ENCODE assay signal across 19 mouse cellular contexts in the genomic region with DNA sequence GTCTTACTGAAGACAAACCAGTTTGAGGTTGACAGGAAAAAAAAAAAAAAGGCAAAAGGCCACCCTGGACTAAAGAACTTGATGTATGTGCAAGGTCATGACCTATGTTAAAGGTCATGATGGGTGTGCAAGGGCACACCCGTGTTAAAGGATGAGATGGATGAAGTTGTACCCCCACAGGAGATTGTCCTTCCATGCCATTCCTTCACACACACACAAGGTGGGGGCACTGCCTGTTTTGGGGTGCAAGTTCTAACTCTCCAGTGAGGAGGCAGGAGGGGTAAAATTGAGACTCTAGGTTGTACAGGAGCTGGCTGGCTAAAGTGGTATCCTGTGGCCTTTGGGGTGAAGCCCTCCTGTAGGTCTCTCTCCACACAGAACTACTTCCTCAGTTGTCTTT.
DNase-seq lines count a peak whose midpoint lies in the region; ATAC-seq and TF ChIP-seq lines count a peak whose summit lies in the region.
"Had no signal": no experiment of that assay in that cellular context is flagged by ENCODE, and none has a peak within 500 bp of the region (broad histone marks: within the 10 kb centered on the region; RNA-seq: fewer than 3 reads in every experiment).

No protein-coding gene starts in this region.

- no peak for DNase-seq in hindbrain, embryonic 11.5 days (ENCODE audit: low spot score)
- peak; percentile 12 for DNase-seq in ES-CJ7 (ENCODE audit: low read depth, low spot score)
- DNase-seq in embryo, embryonic 9.5 days (ENCODE audit: extremely low spot score), result peak; percentile 34
- peak; percentile 87 for DNase-seq in midbrain, embryonic 11.5 days (ENCODE audit: low spot score, missing footprints)
- DNase-seq in thymus, adult 2 months, result no peak
- DNase-seq in neural tube, embryonic 10.5 days (ENCODE audit: extremely low spot score, low spot score), result no peak
- no peak for DNase-seq in testis, postnatal 10 days (ENCODE audit: low spot score)
- DNase-seq: cerebellum, adult 8-10 months; kidney, adult 9 months; kidney, postnatal 25 days; lung, adult 18-20 months; thymus, postnatal 4 days had no signal

- H3K27ac ChIP-seq in hindbrain, embryonic 15.5 days (replicated peaks), result peak overlapping the region; percentile 27
- H3K27ac ChIP-seq in hindbrain, embryonic 11.5 days (ENCODE audit: low read depth, low read length), result no peak overlapping the region
- H3K27ac ChIP-seq in midbrain, embryonic 11.5 days (ENCODE audit: low read depth, low read length), result no peak overlapping the region
- no peak overlapping the region for H3K27ac ChIP-seq in thymus, adult 2 months (ENCODE audit: control insufficient read depth, insufficient read depth, low read length)
- H3K27ac ChIP-seq: hindbrain, postnatal 0 days; neural tube, embryonic 15.5 days had no signal

- peaks cover 36% of the 10 kb centered on the region for H3K4me1 ChIP-seq in hindbrain, embryonic 15.5 days (replicated peaks)
- no peaks in the 10 kb centered on the region for H3K4me1 ChIP-seq in hindbrain, embryonic 11.5 days (replicated peaks; ENCODE audit: control insufficient read depth, insufficient read depth, low read length)
- peaks cover 6% of the 10 kb centered on the region for H3K4me1 ChIP-seq in midbrain, embryonic 11.5 days (ENCODE audit: control insufficient read depth, insufficient read depth, low read length)
- H3K4me1 ChIP-seq in thymus, adult 2 months (replicated peaks; ENCODE audit: control insufficient read depth, insufficient read depth, low read length), result peaks cover 3% of the 10 kb centered on the region; the same call in 1 of the 2 replicates
- H3K4me1 ChIP-seq: heart, embryonic 12.5 days; megakaryocyte, embryonic 14.5 days had no signal

- ATAC-seq in hindbrain, embryonic 15.5 days (ENCODE audit: low FRiP score, low read depth), result no peak
- no peak for ATAC-seq in hindbrain, embryonic 11.5 days (ENCODE audit: low FRiP score)
- ATAC-seq in midbrain, embryonic 11.5 days (ENCODE audit: low FRiP score), result peak; percentile 39

- no peaks in the 10 kb centered on the region for H3K9me3 ChIP-seq in hindbrain, embryonic 15.5 days
- no peaks in the 10 kb centered on the region for H3K9me3 ChIP-seq in hindbrain, embryonic 11.5 days (ENCODE audit: control insufficient read depth, low read length)
- H3K9me3 ChIP-seq in midbrain, embryonic 11.5 days (ENCODE audit: control insufficient read depth, low read length), result no peaks in the 10 kb centered on the region
- H3K9me3 ChIP-seq: neural tube, embryonic 15.5 days had no signal

- H3K4me2 ChIP-seq in hindbrain, embryonic 15.5 days, result no peak overlapping the region
- no peak overlapping the region for H3K4me2 ChIP-seq in hindbrain, embryonic 11.5 days (replicated peaks; ENCODE audit: low read depth, low read length)
- H3K4me2 ChIP-seq in midbrain, embryonic 11.5 days, result no peak overlapping the region
- H3K4me2 ChIP-seq: heart, embryonic 12.5 days; liver, embryonic 11.5 days had no signal

- TF ChIP-seq CTCF in thymus, adult 2 months (IDR thresholded peaks at IDR 0.05; ENCODE audit: borderline replicate concordance, control insufficient read depth, extremely low read depth, insufficient read depth, low read length, poor library complexity), result no peak

- no peak for TF ChIP-seq POLR2A in thymus, adult 2 months (IDR thresholded peaks at IDR 0.05; ENCODE audit: control insufficient read depth, extremely low read depth, insufficient read depth, low read length, poor library complexity)

- H3K4me3 ChIP-seq in hindbrain, embryonic 15.5 days, result no peak overlapping the region
- H3K4me3 ChIP-seq in hindbrain, embryonic 11.5 days (ENCODE audit: low read depth, low read length), result no peak overlapping the region
- H3K4me3 ChIP-seq in midbrain, embryonic 11.5 days (ENCODE audit: low read depth, low read length), result no peak overlapping the region
- no peak overlapping the region for H3K4me3 ChIP-seq in thymus, adult 2 months (ENCODE audit: control insufficient read depth, insufficient read depth, low read length)
- H3K4me3 ChIP-seq: heart, embryonic 12.5 days; megakaryocyte, embryonic 14.5 days; myocyte; neural tube, embryonic 15.5 days had no signal

- no peak overlapping the region for H3K9ac ChIP-seq in hindbrain, embryonic 15.5 days
- H3K9ac ChIP-seq in hindbrain, embryonic 11.5 days (ENCODE audit: low read depth, low read length), result no peak overlapping the region
- no peak overlapping the region for H3K9ac ChIP-seq in midbrain, embryonic 11.5 days (ENCODE audit: low read length)
- H3K9ac ChIP-seq: heart, embryonic 12.5 days; neural tube, embryonic 15.5 days had no signal

- no peaks in the 10 kb centered on the region for H3K36me3 ChIP-seq in hindbrain, embryonic 15.5 days
- no peaks in the 10 kb centered on the region for H3K36me3 ChIP-seq in hindbrain, embryonic 11.5 days (ENCODE audit: control insufficient read depth, insufficient read depth, low read length)
- H3K36me3 ChIP-seq in midbrain, embryonic 11.5 days (ENCODE audit: control insufficient read depth, insufficient read depth, low read length), result no peaks in the 10 kb centered on the region
- H3K36me3 ChIP-seq in thymus, adult 2 months (ENCODE audit: control insufficient read depth, insufficient read depth, low read length), result no peaks in the 10 kb centered on the region
- H3K36me3 ChIP-seq: heart, embryonic 12.5 days; neural tube, embryonic 15.5 days had no signal

- 3% methylated on average over 1 of the region's 1 CpGs for WGBS in hindbrain, embryonic 15.5 days
- WGBS in hindbrain, embryonic 11.5 days, result 8% methylated on average over 1 of the region's 1 CpGs
- 4% methylated on average over 1 of the region's 1 CpGs for WGBS in midbrain, embryonic 11.5 days
- WGBS in thymus, adult 2 months, result 74% methylated on average over 1 of the region's 1 CpGs

- no peaks in the 10 kb centered on the region for H3K27me3 ChIP-seq in hindbrain, embryonic 15.5 days
- H3K27me3 ChIP-seq in hindbrain, embryonic 11.5 days (ENCODE audit: control insufficient read depth, insufficient read depth, low read length), result no peaks in the 10 kb centered on the region
- no peaks in the 10 kb centered on the region for H3K27me3 ChIP-seq in midbrain, embryonic 11.5 days (ENCODE audit: control insufficient read depth, insufficient read depth, low read length)
- no peaks in the 10 kb centered on the region for H3K27me3 ChIP-seq in thymus, adult 2 months (ENCODE audit: control insufficient read depth, insufficient read depth, low read length)
- H3K27me3 ChIP-seq: heart, embryonic 12.5 days; neural tube, embryonic 15.5 days had no signal

Comparison
In these comparisons a context has a peak if more than half of its experiments do, and no peak if none do; other contexts are left out.
1. DNase-seq: peak in ES-CJ7 (single experiment), embryo, embryonic 9.5 days (single experiment) and midbrain, embryonic 11.5 days (single experiment); none in hindbrain, embryonic 11.5 days (single experiment), thymus, adult 2 months (single experiment), neural tube, embryonic 10.5 days (single experiment) and testis, postnatal 10 days (single experiment).